Mouse (Mus musculus): Measurements from ENCODE around the gene Esrrg.

Esrrg gene

DNA sequence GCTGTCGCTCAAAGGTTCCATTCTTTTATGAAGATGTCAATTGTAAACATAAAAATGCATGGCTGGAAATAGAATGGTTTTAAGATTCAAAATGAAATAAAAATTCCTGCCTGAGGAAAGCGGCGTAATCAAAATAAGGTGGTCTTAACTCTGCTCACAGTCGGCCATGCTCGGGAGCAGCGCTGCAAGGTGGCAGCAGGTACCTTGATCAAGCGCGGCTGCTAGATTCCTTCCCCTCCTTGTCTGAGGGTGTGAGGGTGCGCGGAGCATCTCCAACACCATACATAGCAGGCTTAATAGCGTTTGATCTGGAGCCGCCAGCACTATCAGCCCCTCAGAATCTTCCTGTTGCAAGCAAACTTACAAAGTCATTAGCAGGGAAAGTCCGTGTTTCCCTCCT is 399.9 kb downstream of the Esrrg start:
- DNase-seq, result no peak

DNA sequence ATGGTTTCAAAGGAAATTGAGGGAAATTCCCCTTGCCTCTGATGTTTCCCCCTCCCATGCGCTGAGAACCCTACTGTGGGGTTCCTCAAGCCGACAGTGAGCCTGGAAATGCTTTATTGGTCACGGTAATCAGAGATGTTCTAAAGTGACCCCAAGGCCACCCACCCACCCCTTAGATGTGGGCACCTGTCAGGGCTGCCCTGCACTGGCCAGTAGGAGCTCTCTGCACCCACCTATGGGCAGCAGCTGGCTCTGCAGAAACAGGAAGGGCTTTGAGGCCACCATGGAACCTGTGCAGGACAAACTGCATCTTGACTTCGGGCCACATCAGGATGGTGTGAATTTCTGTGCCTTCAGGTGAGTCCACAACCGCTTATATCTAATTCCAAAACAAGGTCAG is 401.3 kb downstream of the Esrrg start:
- DNase-seq, result no peak

DNA sequence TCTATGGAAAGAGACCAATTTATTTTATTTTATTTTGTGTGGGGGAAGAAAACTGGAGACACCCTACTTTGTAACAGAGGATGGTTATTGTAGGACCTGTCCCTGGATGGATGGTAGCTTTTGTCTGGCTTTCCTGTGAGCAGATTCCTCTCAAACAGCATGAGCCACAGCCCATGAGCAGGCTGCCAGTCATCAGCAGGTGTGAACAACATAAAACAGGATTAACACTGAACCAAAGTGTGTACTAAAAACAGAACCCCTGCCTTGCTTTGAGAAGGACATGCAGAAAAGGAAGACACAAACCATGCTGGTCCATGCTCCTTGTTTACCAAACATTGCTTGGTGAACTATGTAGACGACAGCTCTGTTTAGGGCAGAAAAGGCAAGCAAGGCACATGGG is 402.3 kb downstream of the Esrrg start:
- DNase-seq, result no peak

DNA sequence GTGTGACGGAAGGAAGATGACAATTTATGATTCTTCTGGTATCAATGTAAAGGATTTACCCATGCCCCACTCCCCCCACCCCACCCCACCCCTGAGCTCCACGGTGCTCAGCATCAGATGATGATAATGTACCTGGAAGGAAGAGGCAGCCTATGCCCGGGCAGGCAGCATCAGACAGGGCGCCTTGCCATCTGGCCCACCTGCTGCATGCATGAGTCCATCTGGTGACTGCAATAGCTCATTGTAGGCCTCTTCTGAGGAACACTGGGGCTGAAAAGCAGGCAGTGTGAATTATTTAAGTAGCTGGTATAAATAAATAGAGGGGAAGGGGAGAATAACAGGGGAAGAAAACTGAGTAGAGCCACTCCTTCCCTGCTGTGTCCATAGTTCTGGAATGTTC is 405.8 kb downstream of the Esrrg start:
- DNase-seq, result peak; percentile 22

DNA sequence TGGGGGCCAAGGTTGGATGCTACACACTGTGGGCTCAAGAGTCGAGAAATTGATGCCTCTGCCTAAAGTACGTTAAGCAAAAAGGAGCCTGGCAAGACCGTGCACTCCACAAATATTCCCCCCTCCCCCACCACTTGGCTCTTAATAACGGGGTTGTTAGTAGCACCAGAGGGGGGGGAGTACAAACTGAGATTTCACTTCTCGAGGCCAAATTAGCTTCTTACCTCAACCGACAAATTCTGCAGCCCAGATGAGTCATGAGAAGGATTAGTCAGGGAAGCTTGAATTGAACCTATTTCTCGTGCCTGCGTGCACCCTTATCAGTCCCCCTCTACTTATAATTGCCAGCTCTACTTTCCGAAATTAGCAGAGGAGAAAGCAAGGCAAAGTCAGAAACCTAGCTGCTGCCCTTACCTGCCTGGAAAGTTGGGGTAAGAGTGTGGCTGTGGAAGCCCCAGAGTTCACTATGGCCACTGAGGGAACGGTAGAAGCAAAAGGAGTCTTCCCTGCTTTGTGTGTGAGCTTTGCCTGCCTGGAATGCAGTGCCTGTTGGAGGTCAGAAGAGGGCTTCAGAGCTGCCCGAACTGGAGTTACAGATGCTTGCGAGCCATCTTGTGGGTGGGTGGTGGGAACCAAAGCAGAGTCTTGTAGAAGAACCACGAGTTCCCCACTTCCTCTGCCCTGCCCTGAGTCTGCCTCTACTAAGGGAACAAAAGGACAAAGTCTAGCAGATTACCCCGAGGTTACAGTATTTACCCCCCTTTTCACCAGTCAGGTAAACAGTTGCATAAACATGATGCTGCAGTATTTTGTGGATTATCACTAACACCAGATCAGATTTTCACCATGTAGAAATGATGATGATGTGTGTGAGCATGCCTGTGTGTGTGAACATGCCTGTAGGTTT is 409.6 kb downstream of the Esrrg start:
- DNase-seq, result no peak

DNA sequence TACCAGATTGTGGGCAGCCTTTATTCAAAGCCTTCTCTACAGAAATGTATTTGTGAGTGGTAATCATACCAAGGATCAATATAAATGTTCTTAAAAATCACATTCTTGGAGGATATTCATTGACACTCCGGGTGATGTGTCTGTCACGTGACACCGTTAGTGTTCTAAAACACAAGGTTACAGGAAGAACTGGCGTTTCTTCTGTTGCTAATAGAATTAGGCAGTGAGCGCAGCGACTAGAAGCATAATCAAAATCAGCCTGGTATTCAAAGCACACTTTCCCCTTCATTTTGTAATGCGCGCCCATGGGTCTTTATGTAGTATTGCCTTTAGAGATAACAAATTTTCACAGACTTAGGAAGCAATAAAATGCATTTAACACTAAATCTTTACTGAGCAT is 420.6 kb downstream of the Esrrg start:
- DNase-seq, result no peak

DNA sequence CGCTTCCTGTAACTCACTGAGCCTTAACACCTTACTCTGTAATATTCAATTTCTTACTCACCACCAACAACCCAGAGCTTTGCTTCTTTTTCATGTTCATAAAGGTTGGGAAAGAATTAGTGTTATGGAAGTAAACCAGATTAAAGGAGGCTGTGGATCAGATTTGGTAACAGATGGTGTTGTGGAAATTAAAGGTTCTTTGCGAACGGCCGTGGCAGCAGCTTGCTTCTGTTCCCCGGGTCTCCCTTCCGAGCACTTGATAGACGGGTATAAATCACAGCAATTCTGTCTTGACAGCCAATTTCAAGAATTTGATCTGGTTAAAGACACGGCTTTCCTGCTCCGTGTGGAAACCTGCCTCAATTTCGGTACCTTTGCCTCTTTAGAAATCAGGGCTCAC is 421.5 kb downstream of the Esrrg start:
- no peak for DNase-seq

DNA sequence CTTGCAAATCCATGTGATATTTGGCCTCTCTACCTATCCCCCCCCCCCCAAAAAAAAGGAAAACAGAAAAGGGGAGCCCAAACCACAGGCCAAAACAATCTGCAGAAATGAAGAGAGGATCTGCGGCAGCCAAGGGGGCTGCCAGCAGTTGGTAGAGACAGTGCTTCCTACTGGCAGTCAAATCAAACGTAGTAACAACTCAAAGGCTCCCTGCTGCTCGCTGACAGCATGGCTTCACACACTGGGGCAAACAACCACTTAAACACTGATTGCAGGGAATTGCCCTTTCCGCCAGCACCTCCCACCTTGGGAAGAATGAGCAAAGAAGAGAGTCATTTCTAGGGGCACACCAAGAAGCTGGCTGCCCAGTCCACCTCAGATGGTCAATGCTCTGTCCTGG is 422.7 kb downstream of the Esrrg start:
- DNase-seq, result no peak

DNA sequence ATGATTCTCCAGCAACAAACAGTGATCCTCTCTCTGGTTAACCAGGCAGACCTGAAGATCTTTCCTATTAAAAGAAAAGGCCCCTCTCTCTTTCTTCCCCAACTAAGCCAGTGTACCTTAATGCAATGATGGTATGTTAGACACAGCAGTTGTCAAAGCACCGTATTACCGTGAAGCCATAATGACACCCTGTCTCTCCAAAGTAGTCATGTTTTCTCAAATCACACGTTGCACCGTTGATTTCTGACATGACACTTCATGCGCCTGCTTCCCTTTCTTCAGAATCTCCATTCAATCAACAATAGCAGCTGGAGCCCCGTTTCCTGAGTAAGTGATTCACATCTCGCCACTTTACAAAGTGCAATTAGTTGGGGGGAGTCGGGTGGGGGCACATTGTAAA is 427.4 kb downstream of the Esrrg start:
- DNase-seq, result no peak

DNA sequence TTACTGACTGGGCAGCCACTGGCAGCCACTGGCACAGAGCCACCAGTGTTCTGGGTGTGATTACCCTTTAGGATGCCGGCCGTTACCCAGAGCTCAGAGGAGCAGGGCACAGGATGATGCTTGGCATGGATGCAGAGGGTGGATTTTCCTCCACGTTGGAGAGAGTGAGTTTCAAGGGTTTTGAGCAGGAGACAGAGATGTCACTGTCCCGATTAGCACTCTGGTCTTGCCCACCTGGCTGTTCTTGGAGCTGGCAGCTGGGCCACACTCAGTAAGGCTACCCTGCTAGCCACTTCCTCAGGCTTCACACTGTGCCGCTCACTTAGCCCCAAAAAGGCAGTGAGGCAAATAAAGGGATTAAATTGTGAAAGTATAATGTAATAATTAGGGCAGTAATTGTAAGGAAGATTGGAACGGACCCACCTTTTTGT is 438.1 kb downstream of the Esrrg start:
- DNase-seq, result peak; percentile 17

DNA sequence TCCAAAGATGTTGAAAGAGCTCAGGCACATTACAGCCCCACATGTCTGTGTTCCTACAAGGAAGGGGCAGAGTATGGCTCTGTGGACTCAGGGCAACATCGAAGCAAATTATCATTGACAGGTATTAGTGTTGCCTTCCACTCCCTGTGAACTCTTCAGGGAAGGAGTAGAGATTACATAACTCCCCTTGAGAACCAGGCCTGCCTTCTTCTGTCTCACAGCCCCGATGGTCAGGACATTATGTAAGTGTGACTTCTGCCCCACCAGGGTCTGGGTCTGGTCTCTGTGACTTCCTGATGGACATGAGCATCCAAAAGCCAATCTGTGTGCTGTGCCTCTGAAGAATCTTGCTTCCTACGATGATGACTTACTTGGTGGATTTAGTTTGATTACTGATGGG is 438.6 kb downstream of the Esrrg start:
- no peak for DNase-seq

DNA sequence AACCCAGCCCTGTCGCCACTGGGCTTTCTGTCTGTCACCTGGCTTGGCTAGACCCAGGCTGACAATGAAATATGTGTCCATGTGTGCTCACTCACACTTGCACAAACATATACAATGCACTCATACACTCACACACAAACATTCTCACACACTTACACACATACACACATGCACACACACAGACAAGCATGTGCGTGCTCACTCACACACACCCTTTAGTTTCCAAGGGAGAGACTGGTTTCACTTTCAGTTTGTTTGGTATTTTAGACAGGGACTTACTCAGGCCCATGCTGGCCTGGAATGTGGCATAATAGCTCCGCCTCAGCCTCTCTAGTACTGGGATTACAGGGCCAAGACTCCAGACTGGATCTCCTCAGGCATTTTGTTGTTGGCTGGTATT is 447.3 kb downstream of the Esrrg start:
- DNase-seq, result no peak

DNA sequence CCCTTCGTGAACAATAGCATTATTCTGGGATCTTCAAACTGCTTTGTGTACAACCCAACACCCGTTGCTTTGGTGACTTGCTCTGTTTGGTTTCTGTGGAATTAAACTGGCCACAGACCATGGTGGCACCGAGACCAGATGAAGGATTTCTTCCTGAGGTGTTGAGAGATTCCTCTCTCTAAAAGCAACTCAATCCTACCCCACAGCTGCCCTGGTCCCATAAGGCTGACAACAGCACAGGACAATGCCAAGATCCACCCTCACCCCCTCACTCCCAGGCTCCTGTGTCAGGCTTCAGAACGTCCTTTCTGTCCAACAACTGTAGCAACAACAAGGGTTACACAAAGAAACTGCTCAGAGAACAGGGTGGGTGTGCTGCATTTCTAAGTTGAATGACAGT is 449.3 kb downstream of the Esrrg start:
- no peak for DNase-seq

DNA sequence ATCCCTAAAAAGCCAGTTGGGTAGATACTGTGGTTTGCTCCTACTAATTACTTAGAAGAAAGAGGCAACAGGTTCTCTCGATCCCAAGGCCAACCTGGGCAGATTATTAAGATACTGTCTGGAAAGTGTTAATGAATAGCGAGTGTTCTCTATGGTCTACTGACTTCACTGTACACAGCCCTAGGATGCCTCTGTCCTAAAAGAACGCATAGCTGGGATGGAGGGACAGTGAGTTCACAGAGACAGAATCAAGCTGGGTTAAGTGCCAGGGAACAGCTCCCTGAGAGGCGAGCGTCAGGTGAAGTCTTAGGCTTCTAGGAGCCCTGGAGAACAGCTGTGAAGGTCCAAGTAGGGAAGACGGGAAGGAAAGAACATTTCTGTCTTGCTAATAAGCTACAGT is 450.4 kb downstream of the Esrrg start:
- no peak for DNase-seq

DNA sequence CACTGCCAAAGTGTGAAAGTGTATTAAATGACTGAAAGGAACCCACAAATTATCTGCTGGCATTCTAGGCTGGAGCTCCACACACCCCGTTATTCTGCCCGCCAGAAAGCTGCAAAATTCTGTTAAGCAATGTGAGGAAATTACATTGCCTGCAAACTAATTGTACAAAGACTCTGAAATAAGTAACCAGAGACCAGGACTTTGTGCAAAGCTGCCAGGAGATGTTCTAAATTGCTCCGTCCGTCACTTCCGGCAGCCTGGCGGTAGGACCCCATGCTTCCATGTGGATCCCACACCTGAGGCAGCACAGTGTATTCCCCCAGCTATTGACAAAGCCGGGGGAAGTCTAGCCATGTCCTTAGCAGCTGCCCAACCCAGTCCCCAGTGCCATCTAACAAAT is 451.9 kb downstream of the Esrrg start:
- DNase-seq, result no peak

DNA sequence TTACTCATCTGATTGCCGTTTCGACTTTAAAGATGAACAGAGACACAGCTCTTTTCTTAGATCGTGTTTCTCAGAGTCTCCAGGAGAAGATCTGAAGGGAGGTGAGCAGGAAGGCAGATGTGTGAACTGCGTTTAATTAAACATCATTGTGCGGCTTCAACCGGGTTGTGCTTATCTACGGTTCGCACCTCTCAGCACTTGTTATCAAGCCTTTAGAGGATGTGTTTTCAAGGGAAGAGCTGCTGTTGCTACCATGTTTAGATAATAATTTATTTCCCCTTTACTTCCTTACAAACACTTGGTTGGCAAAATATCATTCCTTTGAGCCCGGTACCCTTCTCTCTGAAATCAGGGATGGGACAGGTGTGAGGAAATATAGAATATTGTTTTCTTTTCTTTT is 460.2 kb downstream of the Esrrg start:
- DNase-seq, result no peak

DNA sequence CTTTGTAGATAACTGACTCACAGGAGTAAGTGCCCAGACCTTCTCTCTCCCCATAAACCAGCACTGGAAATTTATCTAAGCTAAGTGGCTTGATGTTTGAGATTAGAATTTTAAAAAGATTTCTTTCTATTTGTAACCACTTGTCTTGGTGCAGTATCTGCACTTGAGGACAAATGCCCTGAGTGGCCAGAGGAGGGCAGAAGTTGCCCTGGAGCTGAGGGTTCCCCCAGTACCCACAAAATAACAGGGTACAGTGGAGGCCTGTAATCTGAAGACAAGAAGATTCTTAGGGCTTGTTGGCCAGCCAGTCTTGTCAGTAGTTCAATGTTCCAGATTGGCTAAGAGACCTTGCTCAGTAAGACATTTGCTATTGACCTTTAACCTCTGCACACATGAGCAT is 461.3 kb downstream of the Esrrg start:
- no peak for DNase-seq

DNA sequence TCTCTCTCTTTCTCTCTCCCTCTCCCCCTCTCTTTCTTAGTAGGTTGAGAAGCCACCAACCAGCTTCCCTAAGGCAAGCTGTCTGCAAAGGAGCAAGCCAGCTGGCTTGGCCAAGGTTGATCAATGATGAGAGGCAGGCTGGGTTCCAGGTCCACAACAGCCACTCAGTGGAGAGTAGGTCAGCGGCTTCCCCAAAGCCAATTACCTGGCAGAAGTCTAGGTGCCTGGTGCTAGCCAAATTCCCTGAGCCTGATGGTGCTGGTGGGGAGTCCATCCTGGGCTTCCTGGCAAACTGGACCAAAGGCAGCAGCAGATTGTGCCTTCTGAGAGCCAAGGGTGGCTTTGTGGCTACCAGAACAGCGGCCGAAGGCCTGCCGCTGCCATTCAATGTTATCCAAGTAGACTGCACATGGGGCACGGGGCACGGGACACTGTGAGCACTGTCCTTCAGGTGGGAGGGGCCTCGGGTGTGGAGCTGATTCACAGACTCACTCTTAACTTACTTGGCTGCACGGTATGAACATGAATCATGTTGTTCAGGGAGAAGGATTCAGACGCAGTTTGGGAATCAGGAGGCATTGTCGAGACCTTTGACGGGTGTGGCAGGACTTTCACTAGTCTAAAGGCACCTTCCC is 469.1 kb downstream of the Esrrg start:
- no peak for DNase-seq

DNA sequence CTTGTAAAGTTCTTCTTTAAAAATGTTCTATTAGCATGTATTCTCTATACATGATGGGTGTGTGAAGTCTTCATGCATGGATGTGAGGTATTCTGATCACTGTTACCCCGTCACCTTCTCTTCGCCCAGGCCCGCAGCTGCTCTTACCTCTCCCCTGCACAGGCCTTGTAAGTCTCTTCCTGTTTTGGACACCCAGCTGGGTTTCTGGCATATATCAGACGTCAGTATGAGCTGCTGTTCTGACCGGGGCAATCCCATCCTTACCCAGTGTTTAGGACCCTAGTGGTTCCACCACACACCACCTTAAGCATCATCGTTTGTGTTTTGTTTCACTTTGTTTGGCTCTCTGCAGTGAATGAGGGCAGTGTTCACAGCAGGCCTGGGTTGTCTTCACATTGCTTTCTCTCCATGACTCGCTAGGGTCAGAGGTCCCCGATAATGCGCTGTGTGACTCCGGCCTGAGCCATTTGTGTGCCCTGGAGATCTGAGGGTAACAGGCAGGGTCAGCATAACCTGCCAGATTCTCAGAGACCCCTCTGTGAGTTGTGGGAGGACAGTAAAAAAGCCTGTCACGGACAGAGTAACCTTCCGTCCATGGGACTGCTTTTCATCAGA is 471.8 kb downstream of the Esrrg start:
- DNase-seq, result no peak

DNA sequence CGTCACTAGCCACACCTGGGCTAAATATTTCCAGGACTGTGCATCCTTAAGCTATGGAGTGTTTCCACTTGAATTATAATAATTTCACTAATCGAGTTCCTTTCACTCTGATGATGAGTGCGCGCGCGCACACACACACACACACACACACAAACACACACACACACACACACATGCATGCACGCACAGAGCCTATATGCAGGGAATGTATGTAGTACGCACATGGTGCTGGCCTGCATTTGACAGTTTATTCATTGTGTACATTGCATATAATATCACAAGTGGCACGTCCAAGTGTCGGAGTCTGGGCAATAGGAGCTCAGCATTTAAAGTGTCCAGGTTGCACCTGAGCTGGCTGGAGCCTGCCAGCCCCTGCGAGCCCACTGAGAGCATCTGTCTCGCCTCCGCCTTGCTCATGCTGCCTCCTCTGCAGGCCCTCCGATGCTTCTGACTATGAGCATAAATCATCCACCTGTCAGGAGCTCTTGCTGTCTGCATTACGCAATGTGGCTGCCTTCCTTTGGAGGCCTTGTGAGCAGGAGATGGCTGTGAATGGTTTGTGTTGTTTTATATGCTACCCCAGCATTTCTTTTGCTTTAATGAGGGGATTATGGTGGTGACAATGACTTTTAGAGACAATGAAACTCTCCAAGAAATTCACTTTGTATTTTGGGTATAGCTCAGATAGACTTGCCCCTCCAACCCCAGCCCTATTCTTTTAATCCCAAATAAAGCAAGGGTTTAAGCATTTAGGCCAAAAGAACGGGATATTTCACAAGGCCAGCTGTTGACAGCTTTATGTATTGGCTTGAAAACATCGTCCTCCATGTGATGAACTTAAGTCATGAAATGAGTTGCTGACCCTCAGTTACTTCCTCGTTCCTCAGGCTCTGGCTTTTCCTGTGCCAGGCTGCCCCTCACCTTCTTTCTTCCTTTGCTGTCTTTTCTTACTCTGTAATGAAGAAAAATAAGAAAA is 474.4 kb downstream of the Esrrg start:
- no peak for DNase-seq

DNA sequence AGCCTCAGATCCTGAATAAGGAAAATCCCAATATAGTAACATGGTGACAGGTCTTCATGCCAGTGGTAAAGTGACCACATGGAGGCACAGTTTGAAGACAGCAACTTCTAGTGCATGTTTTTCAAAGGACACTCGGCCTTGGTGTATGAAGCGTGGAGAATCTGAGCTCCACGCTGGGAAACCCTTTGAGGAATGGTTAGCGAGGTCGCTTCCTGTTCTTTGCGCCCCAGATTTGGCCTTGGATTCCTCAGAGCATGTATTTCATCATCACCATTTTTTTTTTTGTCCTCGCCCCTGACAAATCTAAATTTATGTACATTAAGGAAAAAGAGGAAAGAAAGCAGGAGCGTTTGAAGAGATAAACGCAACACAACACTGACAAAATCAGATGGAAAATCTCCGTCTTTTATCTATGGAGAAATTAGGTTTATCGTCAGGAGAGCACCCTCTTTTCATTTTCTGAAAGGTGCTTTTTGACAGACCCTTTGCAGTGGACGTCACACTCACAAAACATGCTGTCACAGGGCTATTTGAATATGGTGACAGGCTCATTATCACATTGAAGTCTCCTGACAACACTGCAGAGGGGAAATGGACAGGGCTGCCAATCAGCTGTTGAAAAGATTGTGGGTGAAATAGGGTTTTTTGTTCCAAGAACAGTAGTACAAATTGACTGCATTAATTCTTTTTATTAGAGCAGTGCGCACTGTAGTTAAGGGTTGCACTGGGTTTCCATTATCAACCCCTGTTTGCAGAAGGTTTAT is 476.7 kb downstream of the Esrrg start:
- no peak for DNase-seq

DNA sequence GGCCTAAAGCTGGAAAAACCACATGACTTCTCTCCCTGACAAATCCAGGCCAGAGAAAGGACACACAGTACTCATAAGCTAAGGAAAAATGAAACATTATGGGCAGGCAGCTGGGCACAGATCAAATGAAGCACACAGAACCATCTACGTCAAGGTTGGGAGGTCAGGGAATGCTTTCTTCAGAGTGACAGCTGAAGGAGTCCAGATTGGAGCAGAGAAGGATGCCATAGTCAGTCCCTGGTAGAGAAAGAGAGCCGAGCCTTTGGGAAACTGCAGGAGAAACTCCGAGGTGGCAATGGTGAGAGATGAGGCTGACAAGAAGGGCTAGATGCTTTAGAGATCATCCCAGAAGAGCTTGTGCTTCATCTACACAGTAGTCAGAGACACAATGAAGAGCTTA is 485.1 kb downstream of the Esrrg start:
- no peak for DNase-seq
